Mouse (Mus musculus) heart, embryonic 16.5 days (tissue): ENCODE measurements around the gene Ggct. TPM values are rescaled to one million over a fixed set of nuclear protein-coding genes. Genes with fewer than 3 reads are reported as not detected.

ENCODE experiments used
- ATAC-seq: fragments of 200-750 bp; cut with Nextera tagmentation; replicated peaks from 2 replicates; pipeline ENCODE4 v1.8.0; 2017; ENCODE audit warnings: moderate number of reproducible peaks; ENCODE audit not compliant: insufficient read depth, low FRiP score; ENCODE audit errors: extremely low read depth
- H3K27ac ChIP-seq: fragments of 300-500 bp; sonication (generic); 2 replicates; pipeline ENCODE4 v1.5.1; 2014; ENCODE audit warnings: mild to moderate bottlenecking, low read length, control low read depth, moderate library complexity
- H3K27me3 ChIP-seq: fragments of 300-500 bp; sonication (generic); 2 replicates; pipeline ENCODE4 v1.6.1; 2014; ENCODE audit warnings: low read length, mixed read lengths; ENCODE audit not compliant: control insufficient read depth, insufficient read depth
- H3K36me3 ChIP-seq: fragments of 300-500 bp; sonication (generic); 2 replicates; pipeline ENCODE4 v1.6.1; 2014; ENCODE audit not compliant: control insufficient read depth, insufficient read depth
- H3K4me1 ChIP-seq: fragments of 300-500 bp; sonication (generic); 2 replicates; pipeline ENCODE4 v1.6.1; 2014; ENCODE audit warnings: low read length, mixed read lengths; ENCODE audit not compliant: control insufficient read depth, insufficient read depth
- H3K4me2 ChIP-seq: fragments of 300-500 bp; sonication (generic); 2 replicates; pipeline ENCODE4 v1.6.1; 2014; ENCODE audit warnings: low read depth, mild to moderate bottlenecking, control low read depth, low read length
- H3K4me3 ChIP-seq: fragments of 300-500 bp; sonication (generic); 2 replicates; pipeline ENCODE4 v1.5.1; 2014; ENCODE audit warnings: mild to moderate bottlenecking, control low read depth, low read length
- H3K9ac ChIP-seq: fragments of 300-500 bp; sonication (generic); 2 replicates; pipeline ENCODE4 v1.6.1; 2014; ENCODE audit warnings: low read length, control low read depth
- H3K9me3 ChIP-seq: fragments of 300-500 bp; sonication (generic); replicated peaks from 2 replicates; pipeline ENCODE4 v1.6.1; 2016; ENCODE audit warnings: low read length; ENCODE audit not compliant: control insufficient read depth
- WGBS: fragments of 180-500 bp; shearing (Covaris S2); extraction: QIAGEN DNeasy Blood & Tissue Kit; methylation state at CpG from one replicate; pipeline ENCODE4 v1.1.7; 2014; 5-methylcytosine and 5-hydroxymethylcytosine counted together
- polyA plus RNA-seq: library from polyadenylated mRNA; unstranded; fragments of >200 nt; fragmentation: Nextera tagmentation; extraction: Ambion mirVana; gene quantifications from 2 replicates; pipeline ENCODE4 v1.2.1, GENCODE M21; 2015

Ggct gene
- 5.6 and 8.1 TPM in 2 replicates for polyA plus RNA-seq

- H3K9me3 ChIP-seq = no peaks in the 10 kb centered on the region
- peak within 1 kb of the TSS; percentile 73 for H3K9ac ChIP-seq
- ATAC-seq = peak; percentile 100
- H3K4me3 ChIP-seq = peak within 1 kb of the TSS; percentile 70
- H3K4me1 ChIP-seq = peaks cover 7% of the 10 kb centered on the region
- WGBS = under 1% methylated on average over 41 of the region's 41 CpGs
- H3K4me2 ChIP-seq = peak within 1 kb of the TSS; percentile 97
- no peaks in the 10 kb centered on the region for H3K36me3 ChIP-seq
- H3K27ac ChIP-seq = peak within 1 kb of the TSS; percentile 60
- no peaks in the 10 kb centered on the region for H3K27me3 ChIP-seq
Measured at GRCm38 (mm10) chr6:54992734-54993260, at the start of gene Ggct. TSS of gene Ggct (minus strand) at chr6:54992950.

- no peak overlapping the region for H3K4me3 ChIP-seq
- H3K36me3 ChIP-seq = no peaks in the 10 kb centered on the region
- WGBS = 26% methylated on average over 1 of the region's 1 CpGs
- H3K9ac ChIP-seq = no peak overlapping the region
- no peaks in the 10 kb centered on the region for H3K27me3 ChIP-seq
- peak overlapping the region; percentile 17; the same call in 1 of the 2 replicates for H3K4me2 ChIP-seq
- H3K9me3 ChIP-seq = no peaks in the 10 kb centered on the region
- no peak overlapping the region for H3K27ac ChIP-seq
- no peak for ATAC-seq
- H3K4me1 ChIP-seq = peaks cover 13% of the 10 kb centered on the region
Measured at GRCm38 (mm10) chr6:55040031-55040430, 47.3 kb upstream of the Ggct start.

GRCm38 (mm10) chr6:55039446-55039783 is 46.7 kb upstream of the Ggct start:
- Histone ChIP-seq H3K9me3 (no peaks in the 10 kb centered on the region), H3K36me3 (no peaks in the 10 kb centered on the region), H3K4me1 (peaks cover 13% of the 10 kb centered on the region), H3K4me3 (peak overlapping the region; percentile 69; the same call in 1 of the 2 replicates), H3K4me2 (peak overlapping the region; percentile 85), H3K9ac (peak overlapping the region; percentile 92), H3K27me3 (no peaks in the 10 kb centered on the region), H3K27ac (no peak overlapping the region; the same call in 1 of the 2 replicates)
- no peak for ATAC-seq
- 41% methylated on average over 6 of the region's 6 CpGs for WGBS

DNA sequence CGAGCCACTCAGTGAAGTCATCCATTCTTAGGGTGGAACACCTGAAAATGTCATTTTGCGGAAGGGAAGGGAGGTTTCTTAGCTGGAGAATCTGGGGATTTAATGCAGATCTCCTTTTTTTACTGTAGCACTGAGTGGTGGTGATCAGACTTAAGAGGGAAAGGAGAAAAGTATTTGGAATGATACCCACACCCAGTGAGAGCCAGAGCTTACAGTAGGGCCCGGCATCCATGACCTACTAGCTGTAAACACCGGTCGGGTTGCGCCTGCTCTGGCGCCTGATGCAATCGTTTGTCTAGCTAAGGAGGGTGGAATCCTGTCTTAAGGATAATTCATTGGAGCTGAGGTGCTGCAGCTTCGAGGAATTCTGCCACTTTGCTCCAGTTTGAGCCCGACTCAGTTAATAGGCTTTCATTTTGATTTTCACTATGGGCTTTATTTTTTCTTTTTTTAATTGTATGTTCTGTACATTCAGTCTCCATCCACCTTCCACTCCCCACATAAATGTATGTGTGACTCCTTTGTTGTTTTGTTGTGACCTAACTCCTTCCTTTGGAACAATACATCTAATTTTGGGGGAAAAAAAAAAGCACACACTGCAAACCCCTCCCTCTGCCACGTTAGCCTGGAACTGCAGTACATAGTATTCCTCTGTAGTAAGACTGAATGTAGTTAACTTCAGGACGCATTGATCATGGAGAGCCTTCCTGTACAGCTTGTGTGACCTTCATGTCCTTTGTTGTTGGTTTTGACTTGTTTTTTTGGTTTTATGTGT is 46.1 kb upstream of the Ggct start:
- WGBS = 3% methylated on average over 12 of the region's 12 CpGs
- Histone ChIP-seq H3K27ac (peak overlapping the region; percentile 87), H3K4me2 (peak overlapping the region; percentile 85), H3K27me3 (no peaks in the 10 kb centered on the region), H3K9ac (peak overlapping the region; percentile 92), H3K4me3 (peak overlapping the region; percentile 69), H3K4me1 (peaks cover 13% of the 10 kb centered on the region), H3K36me3 (no peaks in the 10 kb centered on the region), H3K9me3 (no peaks in the 10 kb centered on the region)
- no peak for ATAC-seq

DNA sequence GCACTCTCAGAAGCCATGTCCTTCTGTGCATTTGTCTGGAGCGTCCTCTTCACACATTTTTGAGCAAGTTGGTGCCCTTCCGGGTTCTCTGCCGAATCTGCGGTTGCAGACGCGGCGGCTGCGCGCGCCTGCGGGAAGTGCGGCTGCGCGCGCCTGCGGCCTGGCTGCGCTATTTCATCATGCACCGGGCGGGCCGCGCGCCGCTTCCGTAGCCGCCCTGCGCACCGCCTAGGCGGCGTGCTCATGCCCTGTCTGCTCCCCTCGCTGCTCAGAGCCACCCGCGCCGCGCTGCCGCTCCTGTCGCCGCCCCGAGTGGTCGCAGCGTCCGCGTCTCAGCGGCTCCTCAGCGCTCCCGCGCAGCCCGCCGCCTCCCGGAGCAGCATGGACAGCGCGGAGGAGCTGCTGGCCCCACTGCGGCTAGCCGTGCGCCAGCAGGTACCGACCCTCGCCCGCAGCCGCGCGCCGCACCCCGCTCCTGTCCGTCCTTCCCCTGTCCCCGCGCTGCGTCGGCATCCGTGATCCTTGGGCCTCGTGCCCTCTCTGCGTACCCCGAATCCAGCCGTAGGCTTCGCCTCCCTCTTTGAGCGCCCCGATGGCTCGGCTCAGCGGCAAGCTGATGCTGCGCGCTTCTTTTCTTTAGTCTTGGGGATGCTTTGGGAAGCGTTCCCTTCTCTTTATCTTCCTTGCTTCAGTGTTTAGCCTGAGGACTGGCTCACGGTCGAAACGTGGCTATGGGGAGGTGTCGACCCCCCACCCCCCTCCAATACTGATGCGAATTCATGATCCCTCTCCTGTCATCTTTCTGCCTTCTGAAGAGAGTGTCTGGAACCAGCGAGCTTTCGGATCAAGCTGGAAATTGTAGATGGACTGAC is 45.3 kb upstream of the Ggct start, which contains the start of gene Gars:
Gene Gars (plus strand): TSS at position 209 of the 872 bp plus-strand sequence.
- peaks cover 13% of the 10 kb centered on the region for H3K4me1 ChIP-seq
- H3K9me3 ChIP-seq = no peaks in the 10 kb centered on the region
- no peaks in the 10 kb centered on the region for H3K36me3 ChIP-seq
- H3K27ac ChIP-seq = peak within 1 kb of the TSS; percentile 87
- WGBS = under 1% methylated on average over 86 of the region's 87 CpGs
- H3K27me3 ChIP-seq = no peaks in the 10 kb centered on the region
- peak within 1 kb of the TSS; percentile 92 for H3K9ac ChIP-seq
- H3K4me3 ChIP-seq = peak within 1 kb of the TSS; percentile 69
- H3K4me2 ChIP-seq = peak within 1 kb of the TSS; percentile 85
- ATAC-seq = peak; percentile 97

- Histone ChIP-seq H3K4me1 (peaks cover 13% of the 10 kb centered on the region), H3K27ac (no peak overlapping the region), H3K27me3 (no peaks in the 10 kb centered on the region), H3K4me3 (no peak overlapping the region), H3K4me2 (no peak overlapping the region), H3K9ac (no peak overlapping the region), H3K9me3 (no peaks in the 10 kb centered on the region), H3K36me3 (no peaks in the 10 kb centered on the region)
- no peak for ATAC-seq
- 93% methylated on average over 4 of the region's 4 CpGs for WGBS
Measured at GRCm38 (mm10) chr6:55036731-55037130, 44.0 kb upstream of the Ggct start.

GRCm38 (mm10) chr6:55027642-55028041 is 34.9 kb upstream of the Ggct start:
- no peaks in the 10 kb centered on the region for H3K27me3 ChIP-seq
- 74% methylated on average over 2 of the region's 2 CpGs for WGBS
- no peaks in the 10 kb centered on the region for H3K36me3 ChIP-seq
- no peak overlapping the region for H3K4me2 ChIP-seq
- H3K27ac ChIP-seq = no peak overlapping the region
- no peak overlapping the region for H3K4me3 ChIP-seq
- no peaks in the 10 kb centered on the region for H3K9me3 ChIP-seq
- no peaks in the 10 kb centered on the region for H3K4me1 ChIP-seq
- H3K9ac ChIP-seq = no peak overlapping the region
- no peak for ATAC-seq

GRCm38 (mm10) chr6:55021806-55022205 is 29.1 kb upstream of the Ggct start:
- H3K36me3 ChIP-seq = no peaks in the 10 kb centered on the region

More at GRCm38 (mm10) chr6:55021806-55022205, 29.1 kb upstream of the Ggct start:
- WGBS = 78% methylated on average over 7 of the region's 7 CpGs
- ATAC-seq = no peak
- Histone ChIP-seq H3K27me3 (no peaks in the 10 kb centered on the region), H3K9ac (no peak overlapping the region), H3K4me1 (peaks cover 11% of the 10 kb centered on the region), H3K27ac (no peak overlapping the region), H3K4me2 (no peak overlapping the region), H3K4me3 (no peak overlapping the region), H3K9me3 (no peaks in the 10 kb centered on the region)
